Mouse (Mus musculus) neutrophil, adult 5-6 weeks (primary cell): ENCODE results near the gene Tysnd1. TPM values are rescaled to one million over a fixed set of nuclear protein-coding genes. Genes with fewer than 3 reads are reported as not detected.
A peak's percentile ranks its signal among the peaks of the same experiment; 100 is the strongest.

Experiments
- ATAC-seq: fragments of 151-379, 151-347 bp; 2 replicates; pipeline ENCODE4 v1.8.0; 2017; ENCODE audit warnings: mild to moderate bottlenecking, moderate TSS enrichment; ENCODE audit not compliant: insufficient number of reproducible peaks, poor library complexity, low FRiP score, severe bottlenecking; ENCODE audit errors: extremely low read depth
- total RNA-seq: library from RNA; stranded (forward); fragments of 200-1000 nt; gene quantifications from 2 replicates; pipeline ENCODE4 v1.2.3, GENCODE M21; 2017

The Tysnd1 gene
- total RNA-seq, 1 experiment from 2014 or later, result 8.7 TPM

- no peak for ATAC-seq
These were observed 28.0 kb downstream of the Tysnd1 start for GRCm38 (mm10) chr10:61723271-61723670.

GRCm38 (mm10) chr10:61729181-61729580, 33.9 kb downstream of the Tysnd1 start:
- ATAC-seq, result no peak

DNA sequence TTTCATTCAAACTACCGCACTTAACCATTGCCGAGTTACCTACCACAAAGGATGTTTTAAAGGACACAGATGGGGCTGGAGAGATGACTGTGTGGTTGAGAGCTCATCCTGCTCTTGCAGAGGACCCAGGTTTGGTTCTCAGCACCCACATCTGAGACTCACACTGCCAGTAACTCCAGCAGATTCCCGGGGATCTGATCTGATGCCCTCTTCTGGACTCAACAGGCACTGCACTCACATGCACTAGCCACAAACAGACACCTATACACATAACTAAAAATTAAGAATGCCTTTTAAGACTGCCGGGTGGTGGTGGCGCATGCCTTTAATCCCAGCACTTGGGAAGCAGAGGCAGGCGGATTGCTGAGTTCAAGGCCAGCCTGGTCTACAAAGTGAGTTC, 34.9 kb downstream of the Tysnd1 start:
- no peak for ATAC-seq

DNA sequence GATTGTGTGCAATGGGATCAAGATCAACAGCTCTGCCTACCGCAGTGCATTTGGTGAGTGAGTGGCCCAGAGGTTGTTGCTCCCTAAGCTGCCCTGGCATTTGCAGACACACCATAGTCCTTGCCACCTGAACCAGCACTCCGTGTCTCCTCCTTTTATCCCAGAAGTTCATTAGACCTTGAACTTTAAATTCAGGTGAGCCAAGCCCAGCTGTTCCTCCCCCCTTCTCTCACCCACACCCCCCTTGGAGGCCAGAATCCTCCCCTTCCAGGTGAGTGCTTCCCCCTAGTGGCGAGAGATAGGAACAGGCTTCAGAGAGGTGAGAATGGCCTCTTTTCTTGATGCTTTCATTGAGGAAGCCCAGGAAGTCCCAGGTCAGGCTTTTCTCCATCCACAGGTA, 39.1 kb downstream of the Tysnd1 start:
- ATAC-seq, result peak; percentile 31; the same call in 1 of the 2 replicates

DNA sequence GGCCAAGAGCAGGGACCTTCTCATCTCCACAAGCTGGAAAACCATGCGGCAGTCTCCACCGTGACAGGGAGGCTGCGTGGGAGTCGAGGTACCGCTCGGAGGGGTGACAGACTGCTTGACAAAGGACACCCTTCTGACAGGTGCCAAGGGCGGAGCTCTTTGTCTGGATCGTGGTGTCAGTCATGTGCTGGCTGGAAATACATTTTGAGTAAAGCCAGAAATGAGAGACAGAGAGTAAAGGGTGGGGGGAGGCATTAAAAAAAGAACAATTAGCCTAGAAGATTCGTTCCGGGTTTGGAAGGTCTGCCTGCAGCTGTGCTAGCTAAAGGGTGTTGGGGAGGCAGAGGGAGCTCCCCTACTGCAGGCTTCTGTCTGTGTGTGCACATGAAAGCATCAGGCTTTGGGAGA, 41.4 kb downstream of the Tysnd1 start:
- no peak for ATAC-seq

GRCm38 (mm10) chr10:61737537-61737936, 42.2 kb downstream of the Tysnd1 start:
- ATAC-seq, result no peak

DNA sequence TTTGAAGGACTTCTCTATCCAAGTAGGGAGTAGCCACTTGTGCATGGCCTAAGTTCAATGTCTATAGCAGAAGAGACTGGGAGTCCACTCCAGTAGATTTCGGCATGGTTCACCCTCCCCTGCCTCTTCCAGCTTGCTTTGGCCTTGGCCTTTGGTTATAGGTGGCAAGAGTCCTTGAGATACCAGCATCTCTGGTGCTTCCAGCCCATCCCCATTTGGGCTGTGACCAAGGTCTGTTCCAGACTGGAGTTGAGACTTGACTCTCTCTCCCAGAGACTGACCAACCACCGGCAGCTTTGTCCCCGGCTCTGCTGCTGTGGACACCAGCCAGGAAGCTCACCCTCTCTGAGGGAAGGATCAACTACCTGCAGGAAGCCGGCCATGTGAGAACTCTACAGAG, 42.8 kb downstream of the Tysnd1 start:
- no peak for ATAC-seq

DNA sequence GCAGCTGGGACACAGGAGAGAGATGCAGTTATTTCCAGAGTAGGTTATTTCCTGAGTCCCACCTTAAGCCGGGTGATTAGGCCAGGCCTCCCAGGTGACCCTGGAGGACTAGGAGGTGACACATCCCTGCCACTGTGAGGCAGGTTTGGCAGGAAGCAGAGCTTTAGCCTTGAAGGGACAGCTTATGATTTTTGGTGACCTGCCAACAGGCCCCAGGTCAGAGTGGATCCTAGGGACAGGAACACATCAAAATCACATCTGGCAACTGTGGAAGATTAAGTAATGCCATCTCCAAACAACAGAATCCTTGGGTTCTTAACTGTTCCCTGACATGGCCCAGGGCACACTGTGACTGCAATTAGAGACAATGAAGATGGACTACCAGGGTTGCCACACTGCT, 46.0 kb downstream of the Tysnd1 start:
- no peak for ATAC-seq

GRCm38 (mm10) chr10:61741873-61742272, 46.6 kb downstream of the Tysnd1 start:
- no peak for ATAC-seq

DNA sequence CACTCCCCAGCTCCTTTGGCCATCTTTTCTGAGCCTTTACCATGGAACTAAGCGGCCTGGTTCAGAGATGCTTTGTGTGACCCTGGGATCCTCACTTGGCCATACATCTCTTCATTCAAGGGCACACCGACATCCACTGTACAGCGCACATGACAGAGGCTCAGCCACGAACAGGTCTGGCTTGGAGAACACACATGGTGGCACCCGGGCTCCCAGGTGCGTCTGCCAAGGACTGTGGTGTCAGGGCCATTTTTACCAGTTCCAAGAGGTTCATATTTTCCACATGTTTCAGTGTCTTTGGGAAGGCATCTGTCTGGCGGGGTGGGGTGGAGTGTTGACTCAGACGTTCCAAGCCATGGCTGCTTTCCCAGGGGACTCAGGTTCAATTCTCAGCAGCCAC, 47.0 kb downstream of the Tysnd1 start:
- ATAC-seq, result no peak

DNA sequence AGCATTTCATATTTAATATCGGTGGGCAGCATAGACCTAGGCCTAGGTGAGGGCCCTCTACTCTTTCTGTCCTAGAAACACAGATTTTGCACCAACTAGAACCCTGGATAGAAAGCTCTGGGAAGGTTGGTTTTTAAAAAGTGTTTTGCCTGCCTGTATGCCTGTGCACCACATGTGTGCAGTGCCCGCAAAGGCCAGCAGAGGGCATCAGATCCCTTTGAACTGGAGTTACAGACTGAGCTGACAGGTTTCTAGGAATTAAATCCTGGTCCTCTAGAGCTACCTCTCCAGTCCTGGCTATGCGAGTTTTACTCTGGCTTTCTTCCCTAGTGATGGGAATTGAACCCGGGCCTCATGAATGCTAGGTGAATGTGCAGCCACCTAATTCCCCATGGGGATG, 49.8 kb downstream of the Tysnd1 start:
- ATAC-seq, result no peak

DNA sequence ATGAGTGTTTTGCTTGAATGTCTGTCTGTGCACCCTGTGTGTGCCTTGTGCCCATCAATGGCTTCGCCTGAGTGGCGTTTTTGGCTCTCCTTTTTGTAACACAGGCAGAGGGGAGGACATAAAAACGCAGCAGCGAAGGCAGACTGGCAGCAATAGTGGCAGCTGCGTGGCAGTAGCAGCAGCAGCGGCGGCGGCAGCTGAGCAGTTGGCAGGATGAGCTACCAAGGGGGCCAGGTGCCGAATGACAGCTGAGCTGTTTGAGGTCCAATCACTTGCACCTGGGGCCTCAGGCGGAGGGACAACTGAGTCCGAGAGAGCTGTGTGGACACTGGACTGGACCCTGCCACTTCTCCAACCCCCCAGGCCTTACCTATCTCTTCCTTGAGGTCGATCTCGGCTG, 52.0 kb downstream of the Tysnd1 start:
- ATAC-seq, result no peak

GRCm38 (mm10) chr10:61750014-61750413, 54.7 kb downstream of the Tysnd1 start:
- ATAC-seq, result no peak

GRCm38 (mm10) chr10:61751534-61752219, 56.4 kb downstream of the Tysnd1 start:
- no peak for ATAC-seq

Other genes starting within 250 kb of the Tysnd1 start
- 22.7 and 24.3 TPM in 2 replicates for gene Eif4ebp2, start 242.9 kb upstream of the Tysnd1 start, total RNA-seq
- gene Lrrc20, start 219.7 kb upstream of the Tysnd1 start, total RNA-seq, result 1.5 and 2.9 TPM in 2 replicates
- not detected in 2 replicates for gene Npffr1, start 100.0 kb upstream of the Tysnd1 start, total RNA-seq
- 10.0 and 11.7 TPM in 2 replicates for gene Ppa1, start 47.0 kb upstream of the Tysnd1 start, total RNA-seq
- gene Sar1a, start 15.2 kb upstream of the Tysnd1 start, total RNA-seq, result 99.3 and 110 TPM in 2 replicates
- 1.2 and 2.8 TPM in 2 replicates for gene Aifm2, start 19.7 kb downstream of the Tysnd1 start, total RNA-seq
- gene H2afy2, start 88.6 kb downstream of the Tysnd1 start, total RNA-seq, result not detected in 2 replicates